Mouse (Mus musculus) bone marrow macrophage, adult 2 months (primary cell): ENCODE data around the gene Slc50a1. TPM values are rescaled to one million over a fixed set of nuclear protein-coding genes. Genes with fewer than 3 reads are reported as not detected.

Experiments
- H3K27ac ChIP-seq: 2 replicates; pipeline ENCODE4 v1.5.1; 2012; ENCODE audit warnings: low read depth, low read length; ENCODE audit not compliant: insufficient read depth
- H3K4me1 ChIP-seq: 2 replicates; pipeline ENCODE4 v1.6.1; 2012; ENCODE audit warnings: low read length; ENCODE audit not compliant: control insufficient read depth, insufficient read depth
- H3K4me3 ChIP-seq: 2 replicates; pipeline ENCODE4 v1.5.1; 2012; ENCODE audit warnings: mild to moderate bottlenecking, low read length, moderate library complexity; ENCODE audit not compliant: insufficient read depth
- CTCF ChIP-seq: IDR thresholded peaks from 2 replicates; pipeline ENCODE4 v1.5.1; 2012; ENCODE audit warnings: low read depth, mild to moderate bottlenecking, low read length, moderate library complexity
- POLR2A ChIP-seq: IDR thresholded peaks from 2 replicates; pipeline ENCODE4 v1.6.1; 2012; ENCODE audit warnings: mild to moderate bottlenecking, low read depth, low read length, borderline replicate concordance
- polyA plus RNA-seq: library from polyadenylated mRNA; stranded (reverse); fragments of >200 nt; gene quantifications from 2 replicates; pipeline ENCODE4 v1.2.4, GENCODE M21; 2012; ENCODE audit not compliant: missing spikeins, insufficient read depth, insufficient read length

The Slc50a1 gene
- polyA plus RNA-seq, 1 experiment: 42.7 TPM

DNA sequence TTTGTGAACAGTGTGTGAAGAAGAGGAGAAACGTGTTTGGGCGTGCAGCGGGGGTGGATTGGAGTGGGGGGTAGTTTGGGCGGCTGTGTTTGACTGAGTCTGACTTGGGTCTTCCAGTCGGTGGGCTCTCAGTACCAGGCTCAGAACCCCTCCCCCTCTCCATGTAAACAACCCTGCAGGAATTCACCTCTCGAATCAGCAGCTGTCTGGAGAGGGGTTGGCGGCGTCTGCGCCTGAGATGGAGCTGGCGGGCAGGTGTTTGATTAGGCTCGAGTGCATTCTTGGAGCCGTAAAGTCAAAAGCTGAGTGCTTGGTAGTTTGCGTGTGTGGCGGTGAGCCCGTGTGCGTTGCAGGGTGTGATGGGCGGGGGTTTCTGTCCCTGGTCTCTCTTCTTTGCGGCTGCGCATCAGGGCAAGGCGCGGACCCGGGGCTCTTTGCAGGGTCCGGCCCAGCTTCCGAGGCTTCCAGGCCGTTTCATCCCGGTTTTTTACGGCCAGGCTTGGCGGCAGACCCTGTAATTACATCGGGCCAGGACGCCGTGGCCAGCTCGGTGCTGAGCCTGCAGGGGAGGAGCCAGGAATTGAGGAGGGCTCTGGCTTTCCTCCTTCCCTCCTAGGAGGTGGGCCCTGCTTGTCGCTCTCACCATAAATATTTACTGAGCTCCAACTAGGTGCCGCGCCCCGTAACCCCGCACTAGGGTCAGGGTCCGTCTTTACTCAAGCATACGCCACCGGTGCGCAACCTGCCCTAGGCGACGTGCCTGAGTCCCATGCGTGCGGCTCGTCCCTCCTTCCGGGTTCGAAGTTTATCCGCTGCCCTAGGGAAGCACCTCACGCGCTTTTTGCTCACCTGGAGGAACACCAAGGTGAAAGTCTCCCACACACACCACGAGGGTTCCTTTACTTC is 10.5 kb upstream of the Slc50a1 start, which contains the start of gene Efna1:
TSS of gene Efna1 (minus strand) at position 537 of the 906 bp plus-strand sequence.
- no peak within 1 kb of the TSS for H3K27ac ChIP-seq
- H3K4me3 ChIP-seq: peak within 1 kb of the TSS; percentile 65
- no peak for TF ChIP-seq CTCF
- no peak for TF ChIP-seq POLR2A
- peaks cover 21% of the 10 kb centered on the region for H3K4me1 ChIP-seq

GRCm38 (mm10) chr3:89280050-89280605 is 9.8 kb upstream of the Slc50a1 start:
- peak overlapping the region; percentile 65 for H3K4me3 ChIP-seq
- H3K4me1 ChIP-seq: peaks cover 15% of the 10 kb centered on the region
- TF ChIP-seq CTCF: no peak
- no peak overlapping the region for H3K27ac ChIP-seq

DNA sequence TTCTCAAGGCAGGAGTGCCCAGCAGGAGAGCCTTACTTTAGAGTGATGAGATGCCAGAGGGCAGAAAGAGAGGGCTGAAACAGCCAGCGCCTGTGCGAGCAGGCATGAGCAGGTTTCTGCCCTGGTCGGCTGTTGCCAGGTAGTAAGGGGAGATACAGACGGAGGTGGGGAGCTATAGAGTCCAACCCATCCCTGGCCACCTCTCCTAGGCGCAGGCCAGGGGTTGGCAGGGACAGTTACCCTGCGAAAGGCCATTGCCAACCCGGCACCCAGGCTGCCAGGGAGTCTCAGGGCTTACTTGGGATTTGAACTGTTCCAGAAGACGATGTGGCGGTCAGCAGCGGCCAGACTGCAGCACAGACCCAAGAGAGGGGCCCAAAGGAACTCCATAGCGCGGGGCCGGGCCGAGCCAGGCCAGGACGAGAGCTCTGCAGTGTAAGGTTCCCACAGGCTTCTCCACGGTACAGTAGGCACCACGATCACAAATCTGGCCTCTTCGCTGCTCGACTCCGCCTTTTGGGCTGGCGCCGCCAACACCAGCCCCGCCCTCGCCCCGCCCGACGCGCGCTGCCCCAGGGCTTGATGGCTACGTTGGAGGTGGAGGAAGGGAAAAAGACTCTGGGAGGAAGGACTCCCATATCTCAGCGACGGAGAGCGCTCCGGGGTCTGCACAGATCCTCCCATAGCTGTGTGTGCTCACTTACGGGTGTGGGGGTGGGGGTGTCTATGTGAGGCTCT is 9.0 kb upstream of the Slc50a1 start:
- H3K4me1 ChIP-seq: peaks cover 9% of the 10 kb centered on the region; the same call in 1 of the 2 replicates
- TF ChIP-seq POLR2A (no peak), CTCF (no peak)
- no peak overlapping the region for H3K27ac ChIP-seq
- peak overlapping the region; percentile 65 for H3K4me3 ChIP-seq

GRCm38 (mm10) chr3:89278643-89279042 is 8.3 kb upstream of the Slc50a1 start:
- H3K27ac ChIP-seq: no peak overlapping the region
- no peak for TF ChIP-seq CTCF
- TF ChIP-seq POLR2A: no peak
- no peak overlapping the region for H3K4me3 ChIP-seq
- peaks cover 9% of the 10 kb centered on the region; the same call in 1 of the 2 replicates for H3K4me1 ChIP-seq

DNA sequence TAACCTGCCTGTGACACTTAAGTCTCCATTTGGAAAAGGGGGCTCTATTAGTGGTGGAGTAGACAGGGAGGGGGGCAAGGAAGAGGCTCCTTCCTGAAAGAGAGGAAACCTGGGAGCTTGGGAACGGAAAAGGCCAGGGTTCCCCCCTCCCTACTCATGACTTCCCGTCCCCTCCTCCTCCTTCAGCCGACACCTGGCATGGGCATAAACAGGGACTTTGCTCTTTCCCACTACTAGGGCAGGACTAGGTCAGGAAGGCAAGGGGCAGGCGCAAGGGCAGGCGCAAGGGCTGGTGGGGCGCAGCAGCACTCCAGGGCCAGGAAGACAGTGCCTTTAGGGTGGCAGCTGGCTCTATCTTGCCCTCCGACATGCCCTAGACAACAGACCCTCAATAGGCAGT is 7.7 kb upstream of the Slc50a1 start:
- Histone ChIP-seq H3K4me1 (peaks cover 9% of the 10 kb centered on the region; the same call in 1 of the 2 replicates), H3K27ac (no peak overlapping the region), H3K4me3 (no peak overlapping the region)
- TF ChIP-seq POLR2A (no peak), CTCF (no peak)

- Histone ChIP-seq H3K4me3 (no peak overlapping the region), H3K4me1 (peaks cover 9% of the 10 kb centered on the region; the same call in 1 of the 2 replicates), H3K27ac (no peak overlapping the region)
- TF ChIP-seq POLR2A: no peak
Observed at GRCm38 (mm10) chr3:89277281-89278021, 7.1 kb upstream of the Slc50a1 start.

DNA sequence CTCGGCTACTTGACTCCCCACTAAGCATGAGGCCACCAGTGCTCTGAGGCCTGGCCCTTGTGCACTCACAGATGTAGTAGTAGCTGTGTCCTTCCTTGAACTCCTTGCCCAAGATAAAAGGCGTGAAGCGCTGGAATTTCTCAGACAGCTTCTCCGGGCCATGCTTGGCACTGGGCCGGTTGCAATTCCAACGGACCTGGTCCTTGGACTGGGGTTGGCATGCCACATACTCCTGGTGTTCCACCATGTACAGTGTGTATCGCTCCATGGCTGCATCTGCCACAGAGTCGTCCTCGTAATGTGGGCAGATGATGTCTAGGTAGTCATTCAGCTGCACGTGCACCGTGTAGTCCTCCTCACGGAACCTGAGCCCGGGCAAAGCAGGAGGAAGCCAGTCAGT is 5.7 kb upstream of the Slc50a1 start:
- TF ChIP-seq CTCF (no peak), POLR2A (no peak)
- Histone ChIP-seq H3K4me3 (no peak overlapping the region), H3K4me1 (peaks cover 9% of the 10 kb centered on the region; the same call in 1 of the 2 replicates)

GRCm38 (mm10) chr3:89271760-89272159 is 1.4 kb upstream of the Slc50a1 start:
- Histone ChIP-seq H3K27ac (no peak overlapping the region), H3K4me1 (peaks cover 23% of the 10 kb centered on the region), H3K4me3 (no peak overlapping the region)
- TF ChIP-seq POLR2A: no peak
- no peak for TF ChIP-seq CTCF

More for the DNA sequence above, 5.7 kb upstream of the Slc50a1 start:
- H3K27ac ChIP-seq: no peak overlapping the region

DNA sequence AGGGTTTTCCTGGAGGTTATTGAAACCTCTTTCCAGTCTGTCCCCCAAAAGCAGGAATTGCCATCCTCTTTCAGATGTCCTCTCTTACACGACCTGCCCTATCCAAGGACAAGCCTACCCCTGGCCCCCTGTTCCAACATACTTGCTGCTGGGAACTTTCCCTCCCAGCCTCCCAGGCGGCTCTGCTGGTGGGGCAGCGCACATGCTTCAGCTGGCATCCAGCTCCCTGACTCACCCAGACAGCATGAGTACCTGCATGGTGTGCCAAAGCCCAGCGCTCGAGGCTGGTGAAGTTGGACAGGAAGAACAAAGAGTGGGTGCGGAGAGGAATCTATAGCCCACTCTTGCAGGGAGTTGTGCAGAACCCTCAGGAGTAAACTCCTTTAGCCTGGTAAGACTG is 521 bp upstream of the Slc50a1 start:
- TF ChIP-seq POLR2A: no peak
- no peak for TF ChIP-seq CTCF
- peaks cover 26% of the 10 kb centered on the region for H3K4me1 ChIP-seq
- H3K4me3 ChIP-seq: no peak overlapping the region
- no peak overlapping the region for H3K27ac ChIP-seq
